Mouse (Mus musculus) heart, adult 2 months (tissue): Measurements from ENCODE around the gene Dgkh.

Source experiments
- CTCF ChIP-seq: fragments of 200-600 bp; IDR thresholded peaks from 2 replicates; pipeline ENCODE4 v1.8.1; 2022; ENCODE audit warnings: antibody characterized with exemption, mild to moderate bottlenecking, moderate library complexity
- EP300 ChIP-seq: fragments of 200-500 bp; IDR thresholded peaks from 2 replicates; pipeline ENCODE4 v1.6.1; 2011; ENCODE audit warnings: low read depth, low read length, control low read depth; ENCODE audit not compliant: insufficient read depth
- POLR2A ChIP-seq: fragments of 200-500 bp; IDR thresholded peaks from 2 replicates; pipeline ENCODE4 v1.6.1; 2011; ENCODE audit warnings: mild to moderate bottlenecking, low read depth, low read length, control low read depth; ENCODE audit not compliant: insufficient read depth

GRCm38 (mm10) chr14:78533701-78534100, 198.9 kb downstream of the Dgkh start:
- no peak for TF ChIP-seq POLR2A
- TF ChIP-seq CTCF: no peak
- no peak for TF ChIP-seq EP300
